Mouse (Mus musculus) G1E (cell line): ENCODE measurements at regions not wholly inside any gene's neighbourhood (a gene's known extent, or its start where the extent isn't known, plus 50 kb on each side); places are given as distances from the start of the nearest gene placed in this dataset.

Source experiments
- CTCF ChIP-seq: IDR thresholded peaks from 2 replicates; pipeline ENCODE4 v1.5.1; 2012; ENCODE audit warnings: low read depth, low read length, inconsistent platforms, mixed read lengths
- GATA1 ChIP-seq: IDR thresholded peaks from 2 replicates; pipeline ENCODE4 v1.6.1; 2012; ENCODE audit warnings: borderline replicate concordance, low read length, inconsistent platforms, mixed read lengths

DNA sequence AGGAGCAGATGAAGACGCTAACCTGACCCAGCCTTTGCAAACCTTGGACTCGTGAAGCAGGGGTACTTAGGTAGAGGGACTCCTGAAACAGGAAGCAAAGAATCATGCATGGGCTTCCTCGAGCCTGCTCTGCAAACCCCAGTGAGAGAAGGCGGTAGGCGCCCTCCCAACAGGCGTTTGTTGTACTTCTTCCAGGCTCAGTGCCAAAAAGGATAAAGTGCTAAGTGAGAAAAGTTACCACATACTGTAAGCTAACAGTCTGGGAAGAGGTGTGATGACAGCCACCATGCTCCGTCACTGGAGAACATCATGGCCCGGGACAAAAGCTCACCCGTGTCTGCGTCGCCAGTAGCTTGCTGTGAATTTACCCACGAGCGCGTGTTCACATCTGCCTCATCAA is 59.9 kb upstream of the Aff3 start:
- TF ChIP-seq CTCF: no peak
- no peak for TF ChIP-seq GATA1
